Mouse (Mus musculus) kidney, embryonic 16.5 days (tissue): Measurements from ENCODE around the gene Cadm2. TPM values are rescaled to one million over a fixed set of nuclear protein-coding genes. Genes with fewer than 3 reads are reported as not detected.

Experiments
- ATAC-seq: fragments of 200-750 bp; cut with Nextera tagmentation; 2 replicates; pipeline ENCODE4 v1.8.0; 2017; ENCODE audit warnings: moderate TSS enrichment; ENCODE audit not compliant: low FRiP score, low TSS enrichment
- H3K27ac ChIP-seq: fragments of 300-500 bp; sonication (generic); 2 replicates; pipeline ENCODE4 v1.5.1; 2014; ENCODE audit warnings: low read length
- H3K27me3 ChIP-seq: fragments of 300-500 bp; sonication (generic); 2 replicates; pipeline ENCODE4 v1.6.1; 2014; ENCODE audit warnings: low read length, control low read depth, mixed read lengths; ENCODE audit not compliant: insufficient read depth
- H3K36me3 ChIP-seq: fragments of 300-500 bp; sonication (generic); 2 replicates; pipeline ENCODE4 v1.6.1; 2014; ENCODE audit warnings: low read length, control low read depth, mixed read lengths; ENCODE audit not compliant: insufficient read depth
- H3K4me1 ChIP-seq: fragments of 300-500 bp; sonication (generic); 2 replicates; pipeline ENCODE4 v1.6.1; 2014; ENCODE audit warnings: low read length, control low read depth, mixed read lengths; ENCODE audit not compliant: insufficient read depth
- H3K4me2 ChIP-seq: fragments of 300-500 bp; sonication (generic); replicated peaks from 2 replicates; pipeline ENCODE4 v1.6.1; 2014; ENCODE audit warnings: low read depth, low read length
- H3K4me3 ChIP-seq: fragments of 300-500 bp; sonication (generic); 2 replicates; pipeline ENCODE4 v1.5.1; 2014; ENCODE audit warnings: mild to moderate bottlenecking, low read length
- H3K9ac ChIP-seq: fragments of 300-500 bp; sonication (generic); replicated peaks from 2 replicates; pipeline ENCODE4 v1.6.1; 2014; ENCODE audit warnings: low read length
- H3K9me3 ChIP-seq: fragments of 300-500 bp; sonication (generic); 2 replicates; pipeline ENCODE4 v1.6.1; 2016; ENCODE audit warnings: low read length, control low read depth
- WGBS: fragments of 180-500 bp; shearing (Covaris S2); extraction: QIAGEN DNeasy Blood & Tissue Kit; methylation state at CpG from one replicate; pipeline ENCODE4 v1.1.7; 2014; 5-methylcytosine and 5-hydroxymethylcytosine counted together
- polyA plus RNA-seq: library from polyadenylated mRNA; unstranded; fragments of >200 nt; fragmentation: Nextera tagmentation; extraction: Ambion mirVana; gene quantifications from 2 replicates; pipeline ENCODE4 v1.2.1, GENCODE M21; 2015

The Cadm2 gene
- polyA plus RNA-seq, 1 experiment from 2014 or later = not detected

DNA sequence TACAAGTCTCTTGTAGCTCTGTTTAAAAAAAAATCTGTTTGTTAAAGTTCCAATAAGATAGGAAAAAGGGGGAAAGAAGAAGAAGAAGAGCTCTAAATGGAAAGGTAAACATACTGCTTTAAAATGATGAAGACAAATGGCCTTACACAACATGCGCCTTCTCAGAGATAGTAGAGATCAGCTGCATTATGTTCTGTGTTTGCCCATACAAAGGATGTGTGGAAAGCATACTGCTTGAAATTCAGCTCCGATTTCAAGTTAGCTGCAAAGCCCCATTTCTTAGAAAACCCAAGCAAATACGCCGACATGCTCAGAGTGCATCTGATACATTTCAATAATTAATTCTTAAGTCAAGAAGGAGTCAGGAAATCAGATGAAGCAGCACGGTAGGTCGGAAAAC lies 684.4 kb downstream of the Cadm2 start:
- ATAC-seq = no peak
- 83% methylated on average over 6 of the region's 6 CpGs for WGBS
- no peak overlapping the region for H3K27ac ChIP-seq

DNA sequence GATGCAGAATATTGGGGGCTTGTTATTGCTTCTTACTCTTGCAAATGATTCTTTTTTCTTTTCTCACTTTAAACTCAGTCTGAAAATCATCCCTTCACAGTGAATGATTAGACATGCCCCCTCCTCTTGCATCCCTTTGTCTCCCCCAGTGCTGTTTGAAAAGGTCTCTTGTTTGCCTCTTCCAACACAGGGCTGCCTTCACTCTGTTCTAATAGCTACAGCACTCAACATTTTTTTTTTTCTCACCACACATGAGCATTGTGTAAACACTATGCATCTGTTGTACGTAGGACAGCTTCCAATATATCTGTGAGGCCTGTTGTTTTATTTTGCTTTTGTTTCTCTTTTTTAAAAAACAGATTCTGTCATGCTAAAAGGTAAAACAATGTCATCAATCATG lies 695.2 kb downstream of the Cadm2 start:
- H3K36me3 ChIP-seq = no peaks in the 10 kb centered on the region
- no peaks in the 10 kb centered on the region for H3K4me1 ChIP-seq
- no peaks in the 10 kb centered on the region for H3K27me3 ChIP-seq
- no peak overlapping the region for H3K4me2 ChIP-seq
- H3K4me3 ChIP-seq = no peak overlapping the region
- no peaks in the 10 kb centered on the region for H3K9me3 ChIP-seq
- 64% methylated on average over 1 of the region's 1 CpGs for WGBS
- no peak overlapping the region for H3K27ac ChIP-seq
- H3K9ac ChIP-seq = no peak overlapping the region
- no peak for ATAC-seq

More for the DNA sequence above, 684.4 kb downstream of the Cadm2 start:
- H3K36me3 ChIP-seq = no peaks in the 10 kb centered on the region
- H3K4me2 ChIP-seq = no peak overlapping the region
- no peak overlapping the region for H3K9ac ChIP-seq
- no peaks in the 10 kb centered on the region for H3K9me3 ChIP-seq
- no peaks in the 10 kb centered on the region for H3K27me3 ChIP-seq
- no peak overlapping the region for H3K4me3 ChIP-seq
- no peaks in the 10 kb centered on the region for H3K4me1 ChIP-seq

DNA sequence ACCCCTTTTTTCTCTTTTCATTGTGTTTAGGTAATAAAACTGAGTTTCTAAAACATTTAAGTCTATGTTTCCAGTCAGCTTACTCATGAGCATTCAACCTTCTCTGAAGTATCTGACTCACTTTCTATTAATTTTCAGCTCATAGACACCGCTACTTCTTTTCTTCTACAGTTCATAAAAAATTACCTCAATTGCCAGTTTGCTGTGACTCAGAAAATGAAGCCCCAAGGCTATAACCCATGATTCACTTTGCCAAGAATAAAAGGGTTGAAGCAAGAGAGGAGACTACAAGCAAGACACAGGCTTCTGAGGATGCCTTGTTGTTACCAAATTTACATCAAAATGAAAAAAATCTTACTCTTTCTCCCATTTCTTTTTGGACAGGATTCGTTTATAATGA lies 698.0 kb downstream of the Cadm2 start:
- no peaks in the 10 kb centered on the region for H3K36me3 ChIP-seq
- no peak overlapping the region for H3K4me2 ChIP-seq
- WGBS = 82% methylated on average over 2 of the region's 2 CpGs
- no peaks in the 10 kb centered on the region for H3K9me3 ChIP-seq
- H3K4me1 ChIP-seq = no peaks in the 10 kb centered on the region
- H3K27ac ChIP-seq = no peak overlapping the region
- H3K9ac ChIP-seq = no peak overlapping the region
- H3K27me3 ChIP-seq = no peaks in the 10 kb centered on the region
- no peak overlapping the region for H3K4me3 ChIP-seq
- ATAC-seq = no peak

DNA sequence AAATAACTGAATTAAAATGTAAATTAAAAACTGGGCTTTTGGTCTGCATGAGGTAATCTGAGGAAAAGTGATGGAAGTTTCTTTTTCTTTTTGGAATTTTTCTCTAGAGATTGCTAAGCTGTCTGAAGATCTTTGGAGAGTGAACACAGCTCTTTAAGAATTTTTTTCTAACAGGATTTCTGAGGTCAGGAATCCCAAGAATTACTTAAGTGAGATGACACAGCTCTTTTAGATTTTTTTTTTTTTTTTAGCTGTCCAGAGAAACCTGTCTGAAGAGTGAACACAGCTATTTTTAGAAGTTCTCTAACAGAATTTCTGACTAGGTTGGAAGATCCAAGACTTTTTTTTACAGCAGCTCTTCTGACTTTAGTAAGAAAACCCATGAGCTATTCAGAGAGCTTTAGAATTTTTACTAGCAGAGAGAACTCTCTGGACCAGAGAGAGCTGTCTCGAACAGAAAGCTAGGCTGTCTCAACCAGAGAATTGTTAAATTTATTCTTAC lies 699.2 kb downstream of the Cadm2 start:
- Histone ChIP-seq H3K27ac (no peak overlapping the region), H3K9ac (no peak overlapping the region), H3K4me3 (no peak overlapping the region), H3K9me3 (no peaks in the 10 kb centered on the region), H3K4me2 (no peak overlapping the region), H3K27me3 (no peaks in the 10 kb centered on the region), H3K36me3 (no peaks in the 10 kb centered on the region), H3K4me1 (no peaks in the 10 kb centered on the region)
- no peak for ATAC-seq
- 68% methylated on average over 1 of the region's 1 CpGs for WGBS

DNA sequence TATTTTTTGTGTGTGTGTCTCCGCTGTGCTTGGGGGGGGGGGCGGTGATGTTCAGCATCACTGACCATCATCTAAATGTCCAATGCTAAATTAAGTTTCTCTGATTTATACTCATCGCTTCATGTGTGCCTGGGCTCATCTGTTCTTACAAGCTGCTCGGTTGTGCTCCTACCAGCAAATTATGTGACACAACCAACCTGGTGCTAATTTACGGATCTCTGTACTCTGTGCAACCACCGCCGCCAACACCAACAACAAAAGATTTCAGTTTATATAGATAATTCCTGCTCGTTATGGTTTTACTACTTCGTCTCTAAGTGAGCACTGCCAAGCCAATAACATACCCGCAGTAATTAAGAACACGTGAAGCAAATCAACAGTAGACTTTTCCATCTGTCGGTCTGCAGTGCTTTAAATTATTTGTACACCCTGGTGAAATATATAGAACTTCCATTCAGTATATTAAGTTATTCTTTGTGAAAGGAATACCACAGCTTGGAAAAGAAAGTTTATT lies 700.8 kb downstream of the Cadm2 start:
- Histone ChIP-seq H3K9ac (no peak overlapping the region), H3K27ac (no peak overlapping the region), H3K36me3 (no peaks in the 10 kb centered on the region), H3K4me3 (no peak overlapping the region), H3K27me3 (no peaks in the 10 kb centered on the region), H3K9me3 (no peaks in the 10 kb centered on the region), H3K4me2 (no peak overlapping the region), H3K4me1 (no peaks in the 10 kb centered on the region)
- no peak for ATAC-seq
- WGBS = 77% methylated on average over 12 of the region's 12 CpGs

DNA sequence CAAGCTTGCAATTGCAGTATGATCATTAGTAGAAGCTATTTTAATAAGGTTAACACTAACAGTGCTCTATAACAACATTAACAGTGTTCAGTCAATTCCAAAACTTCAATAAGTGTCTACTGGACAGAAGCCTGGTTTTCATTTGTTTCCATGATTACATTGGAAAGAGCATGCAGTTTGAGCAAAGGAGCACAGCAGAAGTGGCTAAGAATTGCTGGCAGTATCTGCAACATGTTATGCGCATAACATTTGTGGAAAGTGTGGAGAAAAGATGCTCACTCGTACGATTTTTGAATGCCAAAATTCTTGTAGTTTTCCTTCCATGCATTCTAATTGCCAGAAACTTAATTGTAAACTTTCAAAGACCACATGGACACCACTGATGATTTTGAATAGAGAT lies 718.9 kb downstream of the Cadm2 start:
- no peak for ATAC-seq
- no peaks in the 10 kb centered on the region for H3K27me3 ChIP-seq
- 89% methylated on average over 3 of the region's 3 CpGs for WGBS
- no peak overlapping the region for H3K4me2 ChIP-seq
- no peaks in the 10 kb centered on the region for H3K9me3 ChIP-seq
- no peak overlapping the region for H3K27ac ChIP-seq
- no peak overlapping the region for H3K9ac ChIP-seq
- no peak overlapping the region for H3K4me3 ChIP-seq
- H3K36me3 ChIP-seq = no peaks in the 10 kb centered on the region
- H3K4me1 ChIP-seq = no peaks in the 10 kb centered on the region

DNA sequence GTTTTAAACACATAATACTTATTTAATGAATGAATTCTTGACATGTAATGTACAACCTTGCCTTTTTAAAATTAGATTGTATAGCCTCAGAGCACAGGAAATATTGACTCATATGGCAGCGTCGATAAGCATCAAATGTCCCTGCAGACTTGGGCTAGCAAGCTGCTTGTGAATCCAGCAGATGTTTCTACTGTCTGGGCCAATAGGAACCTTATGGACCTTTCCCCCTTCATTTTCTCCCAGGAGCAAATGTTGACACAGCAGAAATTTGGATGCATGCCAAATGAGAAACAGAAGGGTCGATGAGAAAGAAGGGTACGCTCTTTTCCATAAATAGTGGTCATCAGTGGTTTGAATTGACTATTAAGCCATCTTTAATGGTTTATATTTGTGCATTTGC lies 720.0 kb downstream of the Cadm2 start:
- Histone ChIP-seq H3K4me3 (no peak overlapping the region), H3K27me3 (no peaks in the 10 kb centered on the region), H3K9me3 (no peaks in the 10 kb centered on the region), H3K9ac (no peak overlapping the region), H3K27ac (no peak overlapping the region), H3K4me1 (no peaks in the 10 kb centered on the region), H3K4me2 (no peak overlapping the region), H3K36me3 (no peaks in the 10 kb centered on the region)
- WGBS = 71% methylated on average over 4 of the region's 4 CpGs
- ATAC-seq = no peak

DNA sequence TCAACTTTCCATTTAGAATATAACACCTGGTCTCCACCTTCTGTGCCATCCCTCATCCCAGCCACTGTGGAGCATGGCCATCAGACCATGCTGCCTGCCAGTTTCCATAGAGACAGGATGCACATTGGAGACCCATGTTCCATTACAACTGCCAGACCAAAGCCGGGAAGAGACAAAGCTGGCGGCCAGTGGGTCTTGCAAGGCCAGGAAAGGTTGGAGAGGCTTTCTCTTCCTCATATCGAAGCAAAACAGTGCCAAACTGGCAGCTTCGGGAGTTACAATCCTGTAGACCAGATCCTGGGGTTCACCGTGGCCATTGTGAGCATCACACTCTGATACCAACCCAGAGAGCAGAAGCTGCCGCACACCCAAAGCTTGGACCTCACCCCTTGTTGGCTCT lies 728.3 kb downstream of the Cadm2 start:
- Histone ChIP-seq H3K9ac (no peak overlapping the region), H3K9me3 (no peaks in the 10 kb centered on the region), H3K27ac (no peak overlapping the region), H3K4me2 (no peak overlapping the region), H3K4me1 (no peaks in the 10 kb centered on the region), H3K4me3 (no peak overlapping the region), H3K27me3 (no peaks in the 10 kb centered on the region), H3K36me3 (no peaks in the 10 kb centered on the region)
- WGBS = 88% methylated on average over 6 of the region's 6 CpGs
- no peak for ATAC-seq

DNA sequence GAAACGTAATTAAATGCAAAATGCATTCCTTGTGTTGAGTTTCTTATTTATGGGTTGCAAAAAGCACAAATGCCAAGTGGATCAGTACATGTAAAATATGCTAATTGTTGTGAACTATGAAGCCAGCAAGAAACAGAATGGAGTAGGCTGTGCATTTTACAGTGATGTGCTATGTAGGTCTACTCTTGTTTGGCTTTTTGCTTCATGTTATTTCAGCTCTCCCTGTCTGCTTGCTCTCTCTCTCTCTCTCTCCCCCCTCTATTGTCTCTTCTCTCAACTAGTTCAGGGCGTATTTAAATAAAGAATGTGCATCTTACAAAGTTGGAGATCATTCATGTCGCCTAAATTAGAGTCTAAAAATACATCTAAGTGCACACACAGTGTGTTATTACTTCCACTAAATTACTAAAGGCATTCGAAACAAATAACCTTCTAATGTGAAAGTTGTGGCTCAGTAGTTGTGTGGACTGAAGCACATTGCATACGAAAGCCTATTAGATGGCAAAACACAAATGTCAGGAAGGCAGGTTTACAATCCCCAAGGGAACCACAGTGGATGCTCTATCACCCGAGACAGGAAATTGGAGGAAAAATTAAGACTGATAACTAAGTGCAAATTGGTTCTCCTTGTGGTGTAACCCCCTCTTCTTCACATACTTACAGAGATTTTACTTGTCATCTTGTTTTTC lies 729.0 kb downstream of the Cadm2 start:
- no peaks in the 10 kb centered on the region for H3K4me1 ChIP-seq
- no peak overlapping the region for H3K9ac ChIP-seq
- ATAC-seq = no peak
- H3K36me3 ChIP-seq = no peaks in the 10 kb centered on the region
- no peak overlapping the region for H3K4me3 ChIP-seq
- H3K4me2 ChIP-seq = no peak overlapping the region
- 53% methylated on average over 6 of the region's 6 CpGs for WGBS
- no peaks in the 10 kb centered on the region for H3K27me3 ChIP-seq
- H3K27ac ChIP-seq = no peak overlapping the region
- no peaks in the 10 kb centered on the region for H3K9me3 ChIP-seq

DNA sequence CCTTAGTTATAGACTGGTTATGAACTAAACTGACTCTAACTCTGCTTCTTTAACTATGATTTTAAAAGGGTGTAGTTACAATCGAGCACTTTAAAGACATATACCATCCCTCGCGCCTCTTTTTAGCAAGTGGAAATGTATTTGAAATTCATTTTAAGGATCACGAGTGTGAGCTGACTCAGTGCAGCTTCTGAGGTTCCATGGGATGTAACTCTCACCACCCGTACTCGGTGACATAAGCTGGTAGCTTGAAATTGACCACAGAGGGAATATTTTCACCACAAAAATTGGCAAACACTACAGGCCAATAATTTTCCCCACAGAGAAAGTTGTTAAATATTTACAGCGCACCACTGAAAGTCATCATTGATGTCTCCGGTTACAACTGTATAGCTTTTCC lies 730.8 kb downstream of the Cadm2 start:
- Histone ChIP-seq H3K9me3 (no peaks in the 10 kb centered on the region), H3K36me3 (no peaks in the 10 kb centered on the region), H3K27me3 (no peaks in the 10 kb centered on the region), H3K4me1 (no peaks in the 10 kb centered on the region), H3K4me2 (no peak overlapping the region), H3K4me3 (no peak overlapping the region), H3K9ac (no peak overlapping the region), H3K27ac (no peak overlapping the region)
- no peak for ATAC-seq
- WGBS = 89% methylated on average over 8 of the region's 8 CpGs
